Mouse (Mus musculus): Measurements from ENCODE around the gene Pramef8. TPM values are rescaled to one million over a fixed set of nuclear protein-coding genes. Genes with fewer than 3 reads are reported as not detected.

The Pramef8 gene
- total RNA-seq, 2 experiments from 2014 or later = 5.2 to 7.0 TPM

Other genes with a start within 250 kb of the Pramef8 start
- gene Prdm2, start 199.4 kb upstream of the Pramef8 start, total RNA-seq (2021) = 10 to 100 TPM; 18.7 to 19.8 TPM
- 10 to 100 TPM; 12.5 to 16.1 TPM for gene Pdpn, start 112.9 kb upstream of the Pramef8 start, total RNA-seq (2021)
- 10 to 100 TPM; 21.0 to 22.1 TPM for gene Lrrc38, start 62.7 kb upstream of the Pramef8 start, total RNA-seq (2021)
- under 1 TPM in 1 of 2 experiments, not detected in 1; 0.18 TPM for gene Pramel1, start 18.0 kb upstream of the Pramef8 start, total RNA-seq (2021)
- gene Oog4, start 37.9 kb downstream of the Pramef8 start, total RNA-seq (2021) = not detected
- not detected for gene Gm13043, start 98.9 kb downstream of the Pramef8 start, total RNA-seq (2021)
- not detected for gene Gm13040, start 123.5 kb downstream of the Pramef8 start, total RNA-seq (2021)
- gene BC080695, start 139.3 kb downstream of the Pramef8 start, total RNA-seq (2021) = not detected
- gene Gm13057, start 139.3 kb downstream of the Pramef8 start, total RNA-seq (2021) = not detected
- gene Gm13083, start 202.6 kb downstream of the Pramef8 start, total RNA-seq (2021) = not detected
- gene Gm13088, start 244.8 kb downstream of the Pramef8 start, total RNA-seq (2021) = not detected